Mouse (Mus musculus) regulatory T cell (primary cell): ENCODE data around the gene Lce1i.
"Not testable (repeated sequence)": the region's sequence is repeated elsewhere in the genome, so short reads cannot be mapped to it uniquely, and the experiment has no call there.

Experiments used
- in situ Hi-C: fragments of 300-600 bp; cut with MboI, MseI; formaldehyde crosslinking; loops from one replicate; pipeline ENCODE4 v1.15.1; 2025; ENCODE audit warnings: high pct_unique_total_duplicates

Gene Lce1i

GRCm38 (mm10) chr3:92778799-92779198 lies at the start of gene Lce1i:
Lce1i (minus strand) TSS chr3:92778899.
- in situ Hi-C loops: no loop called here

- in situ Hi-C loops: no loop called here
These were observed 48.4 kb upstream of the Lce1i start, which contains the start of gene Kprp for GRCm38 (mm10) chr3:92827108-92827507. Kprp (minus strand) TSS chr3:92827247.

- in situ Hi-C loops: no loop called here
These were observed 47.1 kb upstream of the Lce1i start for GRCm38 (mm10) chr3:92825808-92826207.

- in situ Hi-C loops: not testable (repeated sequence)
These were observed 37.3 kb upstream of the Lce1i start for GRCm38 (mm10) chr3:92816036-92816435.

- in situ Hi-C loops: no loop called here
These were observed 36.9 kb upstream of the Lce1i start for GRCm38 (mm10) chr3:92815581-92815980.

GRCm38 (mm10) chr3:92807791-92808190 lies 29.1 kb upstream of the Lce1i start, which contains the start of gene Lce1k:
Lce1k (minus strand) TSS chr3:92807891.
- in situ Hi-C loops: no loop called here

GRCm38 (mm10) chr3:92790414-92790813 lies 11.7 kb upstream of the Lce1i start, which contains the start of gene Lce1j:
Lce1j (minus strand) TSS chr3:92790514.
- in situ Hi-C loops: no loop called here

- in situ Hi-C loops: no loop called here
These were observed 7.1 kb downstream of the Lce1i start for GRCm38 (mm10) chr3:92771573-92771972.

GRCm38 (mm10) chr3:92764965-92765364 lies 13.7 kb downstream of the Lce1i start, which contains the start of gene Lce1h:
Lce1h (minus strand) TSS chr3:92765065.
- in situ Hi-C loops: no loop called here

- in situ Hi-C loops: no loop called here
These were observed 25.5 kb downstream of the Lce1i start for GRCm38 (mm10) chr3:92753197-92753596.

GRCm38 (mm10) chr3:92752238-92752637 lies 26.5 kb downstream of the Lce1i start, which contains the start of gene Lce1g:
Lce1g (minus strand) TSS chr3:92752338.
- in situ Hi-C loops: no loop called here

- in situ Hi-C loops: no loop called here
These were observed 39.7 kb downstream of the Lce1i start, which contains the start of gene Gm38119 for GRCm38 (mm10) chr3:92738996-92739395. Gm38119 (minus strand) TSS chr3:92739096.
